In the genomic region with DNA sequence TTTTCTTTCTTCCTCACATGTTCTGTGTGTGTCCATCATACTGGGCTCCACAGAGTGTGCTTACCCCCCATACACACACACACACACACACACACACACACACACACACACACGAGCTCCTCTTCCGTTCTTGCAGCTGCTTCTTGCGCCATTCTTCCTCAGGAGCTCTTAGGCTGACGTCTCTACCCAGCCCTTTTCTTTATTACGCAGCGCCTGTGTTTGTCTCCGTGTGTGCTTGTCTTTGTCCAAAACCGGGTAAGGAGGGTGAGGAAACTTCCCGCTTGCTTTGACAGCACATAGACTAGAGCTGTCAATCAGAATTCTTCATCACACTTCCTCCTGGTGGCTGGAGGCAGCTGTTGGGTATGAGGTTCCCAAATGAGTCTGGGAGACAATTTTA, we compare ENCODE assay signal across 10 mouse cellular contexts. TPM values are rescaled to one million over a fixed set of nuclear protein-coding genes. Genes with fewer than 3 reads are reported as not detected.
DNase-seq lines count a peak whose midpoint lies in the region; ATAC-seq and TF ChIP-seq lines count a peak whose summit lies in the region.
"Had no signal": no experiment of that assay in that cellular context is flagged by ENCODE, and none has a peak within 500 bp of the region (broad histone marks: within the 10 kb centered on the region; RNA-seq: fewer than 3 reads in every experiment).

No protein-coding gene starts in this region.

- no peak overlapping the region for H3K9ac ChIP-seq in limb, embryonic 13.5 days
- 0 out of 2 replicates have a peak overlapping the region, but pooled peaks have one; percentile 18 for H3K9ac ChIP-seq in heart, embryonic 15.5 days
- no peak overlapping the region for H3K9ac ChIP-seq in midbrain, embryonic 12.5 days (replicated peaks)

- H3K4me3 ChIP-seq in limb, embryonic 13.5 days: no peak overlapping the region
- H3K4me3 ChIP-seq in limb, embryonic 10.5 days: no peak overlapping the region
- no peak overlapping the region for H3K4me3 ChIP-seq in heart, embryonic 15.5 days
- H3K4me3 ChIP-seq in midbrain, embryonic 12.5 days: no peak overlapping the region
- H3K4me3 ChIP-seq in left cerebral cortex, adult 2 months: no peak overlapping the region

- DNase-seq in limb, embryonic 10.5 days (ENCODE audit: low spot score): no peak
- no peak for DNase-seq in cerebellum, adult 9-11 months
- DNase-seq in left cerebral cortex, adult 2 months (ENCODE audit: extremely low spot score in 1 of 2, low spot score in 2 of 2): no peak
- DNase-seq: thymus, adult 18-20 months had no signal

- no peak for ATAC-seq in limb, embryonic 13.5 days (ENCODE audit: low FRiP score, low read depth)
- peak; percentile 81 for ATAC-seq in common myeloid progenitor, adult 5-6 weeks (replicated peaks; ENCODE audit: low read depth, poor library complexity, severe bottlenecking)
- no peak for ATAC-seq in heart, embryonic 15.5 days (replicated peaks; ENCODE audit: insufficient number of reproducible peaks, insufficient read depth, low FRiP score, low read depth)
- no peak for ATAC-seq in midbrain, embryonic 12.5 days (ENCODE audit: low FRiP score, low read depth)

- WGBS in limb, embryonic 13.5 days: 78% methylated on average over 9 of the region's 9 CpGs
- WGBS in limb, embryonic 10.5 days: 90% methylated on average over 9 of the region's 9 CpGs
- 63% methylated on average over 9 of the region's 9 CpGs for WGBS in heart, embryonic 15.5 days
- 56% methylated on average over 9 of the region's 9 CpGs for WGBS in midbrain, embryonic 12.5 days

- no peak overlapping the region for H3K4me2 ChIP-seq in limb, embryonic 13.5 days (replicated peaks)
- H3K4me2 ChIP-seq in heart, embryonic 15.5 days: no peak overlapping the region
- no peak overlapping the region for H3K4me2 ChIP-seq in midbrain, embryonic 12.5 days (replicated peaks)

- peaks cover 43% of the 10 kb centered on the region for H3K4me1 ChIP-seq in limb, embryonic 13.5 days
- H3K4me1 ChIP-seq in limb, embryonic 10.5 days: peaks cover 40% of the 10 kb centered on the region
- peaks cover 79% of the 10 kb centered on the region for H3K4me1 ChIP-seq in heart, embryonic 15.5 days (replicated peaks)
- peaks cover 43% of the 10 kb centered on the region for H3K4me1 ChIP-seq in midbrain, embryonic 12.5 days

- no peak for TF ChIP-seq CTCF in left cerebral cortex, adult 2 months (IDR thresholded peaks at IDR 0.05)

- H3K27me3 ChIP-seq in limb, embryonic 13.5 days: no peaks in the 10 kb centered on the region
- no peaks in the 10 kb centered on the region for H3K27me3 ChIP-seq in limb, embryonic 10.5 days (ENCODE audit: low read depth, poor library complexity, severe bottlenecking)
- H3K27me3 ChIP-seq in heart, embryonic 15.5 days: no peaks in the 10 kb centered on the region
- H3K27me3 ChIP-seq in midbrain, embryonic 12.5 days: no peaks in the 10 kb centered on the region

- H3K27ac ChIP-seq in limb, embryonic 13.5 days: 0 out of 2 replicates have a peak overlapping the region, but pooled peaks have one; percentile 28
- H3K27ac ChIP-seq in limb, embryonic 10.5 days: no peak overlapping the region
- H3K27ac ChIP-seq in heart, embryonic 15.5 days: peak overlapping the region; percentile 74
- peak overlapping the region; percentile 42; the same call in 1 of the 2 replicates for H3K27ac ChIP-seq in midbrain, embryonic 12.5 days (replicated peaks)
- H3K27ac ChIP-seq in left cerebral cortex, adult 2 months: no peak overlapping the region

- intact Hi-C loops in left cerebral cortex, adult 2 months (cut with DNase I): no loop called here

- H3K9me3 ChIP-seq in limb, embryonic 13.5 days: no peaks in the 10 kb centered on the region
- H3K9me3 ChIP-seq in limb, embryonic 10.5 days (replicated peaks): no peaks in the 10 kb centered on the region
- no peaks in the 10 kb centered on the region for H3K9me3 ChIP-seq in heart, embryonic 15.5 days (replicated peaks)
- H3K9me3 ChIP-seq in midbrain, embryonic 12.5 days: no peaks in the 10 kb centered on the region

- H3K36me3 ChIP-seq in limb, embryonic 13.5 days: peaks cover 32% of the 10 kb centered on the region
- H3K36me3 ChIP-seq in limb, embryonic 10.5 days: peaks cover 43% of the 10 kb centered on the region
- 0 out of 2 replicates have a peak, but pooled peaks cover 4% of the 10 kb centered on the region for H3K36me3 ChIP-seq in heart, embryonic 15.5 days
- H3K36me3 ChIP-seq in midbrain, embryonic 12.5 days: peaks cover 13% of the 10 kb centered on the region; the same call in 1 of the 2 replicates

RNA-seq across cellular contexts. Expression of gene Wbp1l, which starts 19.4 kb away (rescaled TPM):
- 47.7 and 49.9 TPM in 2 replicates for polyA plus RNA-seq in limb, embryonic 13.5 days (2015; fragmentation: Nextera tagmentation; extraction: Ambion mirVana)
- 49.8 and 52.3 TPM in 2 replicates for polyA plus RNA-seq in limb, embryonic 10.5 days (2016; fragmentation: Nextera tagmentation; extraction: Ambion mirVana)
- total RNA-seq in common myeloid progenitor, adult 5-6 weeks (2017): 19.1 and 27.7 TPM in 2 replicates
- polyA plus RNA-seq in heart, embryonic 15.5 days (2015; fragmentation: Nextera tagmentation; extraction: Ambion mirVana): 51.6 and 58.6 TPM in 2 replicates
- 47.6 and 51.5 TPM in 2 replicates for polyA plus RNA-seq in midbrain, embryonic 12.5 days (2016; fragmentation: Nextera tagmentation; extraction: Ambion mirVana)
- 10 to 100 TPM; 36.8 to 42.6 TPM for total RNA-seq in left cerebral cortex, adult 2 months (2021)

RNA-seq across cellular contexts. Expression of gene Sfxn2, which starts 45.2 kb away (rescaled TPM):
- polyA plus RNA-seq in limb, embryonic 13.5 days (2015; fragmentation: Nextera tagmentation; extraction: Ambion mirVana): 27.8 and 28.1 TPM in 2 replicates
- polyA plus RNA-seq in limb, embryonic 10.5 days (2016; fragmentation: Nextera tagmentation; extraction: Ambion mirVana): 19.0 and 21.7 TPM in 2 replicates
- 8.9 and 13.3 TPM in 2 replicates for total RNA-seq in common myeloid progenitor, adult 5-6 weeks (2017)
- 8.8 and 10.9 TPM in 2 replicates for polyA plus RNA-seq in heart, embryonic 15.5 days (2015; fragmentation: Nextera tagmentation; extraction: Ambion mirVana)
- polyA plus RNA-seq in midbrain, embryonic 12.5 days (2016; fragmentation: Nextera tagmentation; extraction: Ambion mirVana): 11.9 and 14.2 TPM in 2 replicates
- total RNA-seq in left cerebral cortex, adult 2 months (2021): 1 to 10 TPM; 4.6 to 7.4 TPM

RNA-seq across cellular contexts. Expression of gene Arl3, which starts 45.3 kb away (rescaled TPM):
- polyA plus RNA-seq in limb, embryonic 13.5 days (2015; fragmentation: Nextera tagmentation; extraction: Ambion mirVana): 178 and 183 TPM in 2 replicates
- 164 and 173 TPM in 2 replicates for polyA plus RNA-seq in limb, embryonic 10.5 days (2016; fragmentation: Nextera tagmentation; extraction: Ambion mirVana)
- 25.5 and 27.3 TPM in 2 replicates for total RNA-seq in common myeloid progenitor, adult 5-6 weeks (2017)
- 86.9 and 91.8 TPM in 2 replicates for polyA plus RNA-seq in heart, embryonic 15.5 days (2015; fragmentation: Nextera tagmentation; extraction: Ambion mirVana)
- 201 and 208 TPM in 2 replicates for polyA plus RNA-seq in midbrain, embryonic 12.5 days (2016; fragmentation: Nextera tagmentation; extraction: Ambion mirVana)
- 100 to 1,000 TPM; 120 to 129 TPM for total RNA-seq in left cerebral cortex, adult 2 months (2021)

RNA-seq across cellular contexts. Expression of gene Cyp17a1, which starts 54.6 kb away (rescaled TPM):
- polyA plus RNA-seq in limb, embryonic 13.5 days (2015; fragmentation: Nextera tagmentation; extraction: Ambion mirVana): 0.05 TPM in 1 of 2 replicates, not detected in the other
- polyA plus RNA-seq in limb, embryonic 10.5 days (2016; fragmentation: Nextera tagmentation; extraction: Ambion mirVana): not detected in 2 replicates
- not detected in 2 replicates for total RNA-seq in common myeloid progenitor, adult 5-6 weeks (2017)
- polyA plus RNA-seq in heart, embryonic 15.5 days (2015; fragmentation: Nextera tagmentation; extraction: Ambion mirVana): 0.89 and 1.2 TPM in 2 replicates
- polyA plus RNA-seq in midbrain, embryonic 12.5 days (2016; fragmentation: Nextera tagmentation; extraction: Ambion mirVana): not detected in 2 replicates
- total RNA-seq in left cerebral cortex, adult 2 months (2021): not detected
- total RNA-seq: layer of hippocampus, adult 8-10 months had no signal
- polyA plus RNA-seq: embryonic facial prominence, embryonic 11.5 days had no signal

Comparison
In these comparisons a context has a peak if more than half of its experiments do, and no peak if none do; other contexts are left out.
1. H3K27ac ChIP-seq: peak in limb, embryonic 13.5 days (single experiment), heart, embryonic 15.5 days (single experiment) and midbrain, embryonic 12.5 days (single experiment); none in limb, embryonic 10.5 days (single experiment) and left cerebral cortex, adult 2 months (single experiment).